Mouse (Mus musculus) midbrain, embryonic 16.5 days (tissue): ENCODE measurements around the gene Vmn1r65. TPM values are rescaled to one million over a fixed set of nuclear protein-coding genes. Genes with fewer than 3 reads are reported as not detected.
"Not testable (repeated sequence)": the region's sequence is repeated elsewhere in the genome, so short reads cannot be mapped to it uniquely, and the experiment has no call there.

Source experiments
- ATAC-seq: fragments of 200-750 bp; cut with Nextera tagmentation; 2 replicates; pipeline ENCODE4 v1.8.0; 2017; ENCODE audit warnings: moderate TSS enrichment
- H3K27ac ChIP-seq: fragments of 300-500 bp; sonication (generic); 2 replicates; pipeline ENCODE4 v1.5.1; 2014; ENCODE audit warnings: mild to moderate bottlenecking, low read length, mixed read lengths
- H3K27me3 ChIP-seq: fragments of 300-500 bp; sonication (generic); 2 replicates; pipeline ENCODE4 v1.6.1; 2014; ENCODE audit warnings: low read depth, low read length, mixed read lengths; ENCODE audit not compliant: control insufficient read depth, insufficient read depth
- H3K36me3 ChIP-seq: fragments of 300-500 bp; sonication (generic); 2 replicates; pipeline ENCODE4 v1.6.1; 2014; ENCODE audit warnings: mild to moderate bottlenecking, low read length, moderate library complexity, mixed read lengths; ENCODE audit not compliant: control insufficient read depth, insufficient read depth
- H3K4me1 ChIP-seq: fragments of 300-500 bp; sonication (generic); 2 replicates; pipeline ENCODE4 v1.6.1; 2014; ENCODE audit warnings: mild to moderate bottlenecking, low read length, mixed read lengths; ENCODE audit not compliant: control insufficient read depth, insufficient read depth
- H3K4me2 ChIP-seq: fragments of 300-500 bp; sonication (generic); 2 replicates; pipeline ENCODE4 v1.6.1; 2014; ENCODE audit warnings: mild to moderate bottlenecking, low read length, mixed read lengths
- H3K4me3 ChIP-seq: fragments of 300-500 bp; sonication (generic); 2 replicates; pipeline ENCODE4 v1.5.1; 2014; ENCODE audit warnings: low read depth, mild to moderate bottlenecking, low read length, moderate library complexity, mixed read lengths
- H3K9ac ChIP-seq: fragments of 300-500 bp; sonication (generic); 2 replicates; pipeline ENCODE4 v1.6.1; 2014; ENCODE audit warnings: low read depth, low read length, mixed read lengths
- H3K9me3 ChIP-seq: fragments of 300-500 bp; sonication (generic); replicated peaks from 2 replicates; pipeline ENCODE4 v1.6.1; 2014; ENCODE audit warnings: mild to moderate bottlenecking, low read length, mixed read lengths; ENCODE audit not compliant: control insufficient read depth, poor library complexity, severe bottlenecking
- whole genome bisulfite sequencing: fragments of 180-500 bp; shearing (Covaris S2); extraction: QIAGEN DNeasy Blood & Tissue Kit; methylation state at CpG from one replicate; pipeline ENCODE4 v1.1.7; 2014; 5-methylcytosine and 5-hydroxymethylcytosine counted together
- polyA plus RNA-seq: library from polyadenylated mRNA; unstranded; fragments of >200 nt; fragmentation: Nextera tagmentation; extraction: Ambion mirVana; gene quantifications from 2 replicates; pipeline ENCODE4 v1.2.1, GENCODE M21; 2015

Gene Vmn1r65
- not detected in 2 replicates for polyA plus RNA-seq

GRCm38 (mm10) chr7:6010910-6011309 is at the start of gene Vmn1r65:
Gene Vmn1r65 (minus strand): TSS chr7:6011010.
- H3K36me3 ChIP-seq = no peaks in the 10 kb centered on the region
- no peak within 1 kb of the TSS for H3K9ac ChIP-seq
- no peak within 1 kb of the TSS for H3K4me3 ChIP-seq
- no peak within 1 kb of the TSS for H3K4me2 ChIP-seq
- no peaks in the 10 kb centered on the region for H3K27me3 ChIP-seq
- no peak for ATAC-seq
- WGBS = 95% methylated on average over 1 of the region's 1 CpGs
- no peaks in the 10 kb centered on the region for H3K4me1 ChIP-seq
- H3K27ac ChIP-seq = no peak within 1 kb of the TSS
- peaks cover 14% of the 10 kb centered on the region for H3K9me3 ChIP-seq

GRCm38 (mm10) chr7:6044861-6045260 is 34.1 kb upstream of the Vmn1r65 start, which contains the start of gene Nlrp4c:
Gene Nlrp4c (plus strand): TSS chr7:6045161.
- WGBS = 93% methylated on average over 11 of the region's 11 CpGs
- Histone ChIP-seq H3K4me1 (no peaks in the 10 kb centered on the region), H3K9ac (no peak within 1 kb of the TSS), H3K4me3 (no peak within 1 kb of the TSS), H3K27ac (no peak within 1 kb of the TSS), H3K27me3 (no peaks in the 10 kb centered on the region), H3K36me3 (no peaks in the 10 kb centered on the region), H3K4me2 (no peak within 1 kb of the TSS), H3K9me3 (peaks cover 11% of the 10 kb centered on the region; the same call in 1 of the 2 replicates)
- no peak for ATAC-seq

- not testable (repeated sequence) for H3K27ac ChIP-seq, H3K36me3 ChIP-seq, H3K4me3 ChIP-seq, H3K27me3 ChIP-seq, H3K4me2 ChIP-seq, H3K4me1 ChIP-seq, H3K9ac ChIP-seq, ATAC-seq
- peaks cover 24% of the 10 kb centered on the region for H3K9me3 ChIP-seq
- WGBS = 91% methylated on average over 4 of the region's 4 CpGs
Observed at GRCm38 (mm10) chr7:5982426-5982825, 28.4 kb downstream of the Vmn1r65 start.

- not testable (repeated sequence) for H3K36me3 ChIP-seq, ATAC-seq, H3K4me3 ChIP-seq, H3K4me1 ChIP-seq, H3K4me2 ChIP-seq, H3K9ac ChIP-seq, H3K27me3 ChIP-seq, H3K27ac ChIP-seq
- 68% methylated on average over 2 of the region's 2 CpGs for WGBS
- peaks cover 12% of the 10 kb centered on the region for H3K9me3 ChIP-seq
Observed at GRCm38 (mm10) chr7:5972546-5972945, 38.3 kb downstream of the Vmn1r65 start.

Other genes starting within 250 kb of the Vmn1r65 start
- not detected in 2 replicates for gene Vmn1r63, start 205.6 kb downstream of the Vmn1r65 start, polyA plus RNA-seq
- not detected in 2 replicates for gene Vmn1r64, start 126.5 kb downstream of the Vmn1r65 start, polyA plus RNA-seq
- gene Nlrp4c, start 34.2 kb upstream of the Vmn1r65 start, polyA plus RNA-seq = not detected in 2 replicates
- 22.5 and 23.1 TPM in 2 replicates for gene Zfp787, start 145.0 kb upstream of the Vmn1r65 start, polyA plus RNA-seq
- gene Zfp444, start 161.2 kb upstream of the Vmn1r65 start, polyA plus RNA-seq = 94.9 and 95.7 TPM in 2 replicates
- gene Galp, start 186.1 kb upstream of the Vmn1r65 start, polyA plus RNA-seq = not detected in 2 replicates
- gene Zscan5b, start 211.3 kb upstream of the Vmn1r65 start, polyA plus RNA-seq = not detected in 2 replicates
- gene Epp13, start 241.7 kb upstream of the Vmn1r65 start, polyA plus RNA-seq = not detected in 2 replicates